Mouse (Mus musculus) kidney, postnatal 36 days (tissue): ENCODE data around the gene Rad50.

Experiments
- DNase-seq, 2 experiments: peaks; one replicate each; pipeline ENCODE4 v3.0.0; 2021 to 2022; ENCODE audit warnings: mixed read lengths in 2 of 2

Rad50 gene

GRCm38 (mm10) chr11:53691979-53692378, 15.1 kb downstream of the Rad50 start:
- DNase-seq, result peak in 1 of 2 experiments; percentile 7

GRCm38 (mm10) chr11:53682994-53683530, 24.1 kb downstream of the Rad50 start:
- DNase-seq, result no peak

DNA sequence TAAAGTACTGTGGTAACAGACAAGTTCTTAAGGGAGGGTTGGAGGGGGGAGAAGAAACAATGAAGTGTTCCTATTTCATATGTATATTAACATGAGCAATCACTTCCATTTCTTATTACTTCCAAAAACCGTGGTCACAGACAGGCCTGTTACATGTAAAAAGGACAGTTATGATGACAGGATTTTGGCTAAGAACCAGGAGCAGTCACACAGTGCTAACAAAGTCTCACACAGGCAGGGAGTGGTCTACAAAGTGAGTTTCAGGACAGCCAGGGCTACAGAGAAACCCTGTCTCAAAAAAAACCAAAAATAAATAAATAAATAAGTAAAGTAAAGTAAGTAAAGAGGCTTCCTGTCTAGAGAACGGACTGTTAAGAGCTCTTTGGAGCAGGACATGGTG, 24.9 kb downstream of the Rad50 start:
- DNase-seq, result no peak

- no peak for DNase-seq
Observed at GRCm38 (mm10) chr11:53681686-53682085, 25.4 kb downstream of the Rad50 start.

GRCm38 (mm10) chr11:53680141-53680540, 27.0 kb downstream of the Rad50 start:
- DNase-seq, result peak in 1 of 2 experiments; percentile 8

- no peak for DNase-seq
Observed at GRCm38 (mm10) chr11:53671414-53671813, 35.7 kb downstream of the Rad50 start.

GRCm38 (mm10) chr11:53664091-53664490, 43.0 kb downstream of the Rad50 start:
- DNase-seq, result no peak

DNA sequence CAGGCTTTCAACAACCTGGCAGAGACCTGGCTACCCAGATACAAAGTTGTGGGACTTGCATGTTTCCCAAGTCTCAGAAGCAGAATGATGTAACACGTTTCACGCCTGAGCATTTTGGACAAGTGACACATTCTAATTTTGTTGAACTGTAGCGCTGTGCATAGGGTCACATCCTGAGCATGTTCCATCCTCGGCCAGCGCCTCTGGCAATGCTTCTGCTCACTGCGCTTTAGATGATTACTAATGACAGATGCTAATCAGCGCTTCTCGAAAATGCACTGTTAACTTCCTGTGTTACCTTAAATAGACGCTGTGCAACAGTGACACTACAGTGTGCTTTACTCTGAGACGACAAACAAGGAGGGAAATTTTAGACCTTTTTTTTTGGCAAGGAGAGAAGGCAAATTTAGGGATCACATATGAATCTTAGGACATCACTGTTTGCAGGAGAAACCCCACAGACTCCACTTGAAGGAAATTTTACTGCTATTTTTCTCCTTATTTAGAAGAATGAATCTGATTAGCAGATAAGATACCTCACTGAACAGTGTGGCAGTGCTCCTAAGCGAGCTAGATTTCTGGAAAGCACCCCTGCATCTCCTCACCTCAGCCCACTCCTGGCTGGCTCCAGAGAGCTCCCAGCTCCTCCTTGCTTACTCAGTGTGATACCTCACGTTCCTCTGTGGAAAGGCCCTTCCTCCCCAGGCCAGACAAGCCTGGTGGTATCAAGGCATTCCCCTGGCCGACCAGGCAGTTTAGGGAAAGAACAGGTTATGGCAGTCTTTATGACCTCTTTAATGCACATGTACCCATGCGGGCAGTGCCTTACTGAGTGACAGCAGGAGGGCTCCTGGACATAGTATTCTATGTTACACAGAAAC, 44.1 kb downstream of the Rad50 start:
- no peak for DNase-seq

DNA sequence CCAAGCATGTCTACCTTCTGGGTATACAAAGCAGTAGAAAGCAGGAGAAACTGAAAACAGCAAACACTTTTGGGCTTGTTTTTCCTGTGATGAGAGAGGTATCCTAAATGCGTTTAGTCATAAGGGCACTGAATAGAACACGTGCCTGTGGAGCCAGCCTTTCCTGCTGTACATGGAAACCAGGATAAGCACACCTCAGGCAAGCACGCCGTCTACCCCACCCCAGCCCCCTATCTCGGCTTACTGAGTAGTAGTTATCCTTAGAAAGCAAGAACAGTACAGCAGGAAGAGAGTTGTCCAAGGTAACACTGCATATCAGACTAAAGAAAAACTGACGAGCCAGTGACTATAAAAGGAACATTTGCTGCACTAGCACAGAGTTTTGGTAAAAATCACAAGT, 49.3 kb downstream of the Rad50 start:
- DNase-seq, result no peak

DNA sequence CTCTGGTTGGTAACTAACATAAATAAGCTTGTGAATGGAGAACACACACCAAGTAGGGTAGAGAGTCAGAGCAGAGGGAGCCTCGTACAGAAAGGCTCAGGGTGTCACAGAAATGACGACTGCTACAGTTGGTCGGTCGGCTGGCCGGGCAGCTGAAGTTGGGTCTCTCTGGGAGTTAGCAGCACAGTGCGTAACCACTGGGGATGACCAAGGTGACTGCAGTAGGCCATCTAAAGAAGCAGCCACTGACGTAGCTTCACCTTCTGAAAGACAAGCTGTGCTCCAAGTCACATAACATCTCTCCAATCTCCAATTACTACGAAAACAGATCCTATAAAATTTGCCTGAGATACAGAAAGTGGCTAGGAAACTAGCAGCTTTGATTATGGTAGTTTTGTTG, 49.7 kb downstream of the Rad50 start:
- no peak for DNase-seq

- DNase-seq, result no peak
Observed at GRCm38 (mm10) chr11:53656558-53657202, 50.4 kb downstream of the Rad50 start.

DNA sequence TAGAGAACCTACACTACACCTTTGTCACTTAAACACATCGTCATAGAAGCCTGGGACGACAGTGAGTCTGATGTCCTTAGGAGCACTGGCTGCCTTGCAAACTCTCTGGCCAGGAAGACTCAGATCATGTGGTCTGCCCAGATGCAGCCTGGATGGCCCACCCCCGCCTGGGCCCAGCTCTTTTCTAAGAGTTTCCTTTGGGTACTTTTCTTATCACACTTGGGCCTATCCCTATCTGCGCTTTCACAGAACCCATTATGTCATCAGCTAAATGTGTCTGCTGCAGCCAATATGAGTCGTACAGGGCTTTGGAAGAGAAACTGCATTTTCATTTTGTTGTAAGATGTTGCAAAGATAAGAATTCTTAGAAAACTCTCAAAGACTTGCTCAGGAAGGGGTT, 52.1 kb downstream of the Rad50 start:
- no peak for DNase-seq

DNA sequence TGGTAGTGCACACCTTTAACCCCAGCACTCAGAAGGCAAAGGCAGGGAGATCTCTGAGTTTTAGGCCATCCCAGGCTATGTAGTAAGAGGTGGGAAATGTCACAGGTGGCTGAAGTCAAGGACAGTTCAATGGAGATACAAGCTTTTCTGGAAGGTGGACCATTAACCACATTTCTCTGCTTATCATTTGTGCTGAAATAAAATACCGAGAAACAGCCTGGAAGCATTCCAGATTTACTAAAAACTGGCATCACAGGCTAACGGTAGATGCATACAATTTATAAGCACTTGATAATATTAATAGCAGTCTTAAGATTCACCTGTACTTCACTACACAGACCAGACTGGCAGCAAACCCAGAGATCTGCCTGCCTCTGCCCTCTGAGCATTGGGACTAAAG, 54.7 kb downstream of the Rad50 start:
- DNase-seq, result no peak

GRCm38 (mm10) chr11:53651441-53651840, 55.7 kb downstream of the Rad50 start:
- no peak for DNase-seq

DNA sequence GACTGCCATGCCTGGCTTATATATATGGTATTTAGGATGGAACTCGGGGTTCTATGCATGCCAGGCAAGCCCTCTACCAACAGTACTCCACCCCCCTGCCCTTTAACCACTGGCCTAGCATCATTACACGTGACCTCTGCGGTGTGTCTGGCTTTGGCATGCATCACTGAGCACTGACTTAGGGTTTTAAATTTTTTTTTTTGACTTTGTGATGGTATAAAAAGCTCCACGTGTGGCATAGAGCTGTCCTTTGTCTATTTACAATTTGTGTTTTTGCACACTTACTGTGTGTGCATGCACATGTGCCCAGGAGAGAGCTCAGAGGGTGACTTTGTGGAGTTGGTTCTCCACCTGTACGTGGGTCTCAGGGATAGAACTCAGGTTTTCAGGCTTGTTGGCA, 63.1 kb downstream of the Rad50 start:
- DNase-seq, result no peak

DNA sequence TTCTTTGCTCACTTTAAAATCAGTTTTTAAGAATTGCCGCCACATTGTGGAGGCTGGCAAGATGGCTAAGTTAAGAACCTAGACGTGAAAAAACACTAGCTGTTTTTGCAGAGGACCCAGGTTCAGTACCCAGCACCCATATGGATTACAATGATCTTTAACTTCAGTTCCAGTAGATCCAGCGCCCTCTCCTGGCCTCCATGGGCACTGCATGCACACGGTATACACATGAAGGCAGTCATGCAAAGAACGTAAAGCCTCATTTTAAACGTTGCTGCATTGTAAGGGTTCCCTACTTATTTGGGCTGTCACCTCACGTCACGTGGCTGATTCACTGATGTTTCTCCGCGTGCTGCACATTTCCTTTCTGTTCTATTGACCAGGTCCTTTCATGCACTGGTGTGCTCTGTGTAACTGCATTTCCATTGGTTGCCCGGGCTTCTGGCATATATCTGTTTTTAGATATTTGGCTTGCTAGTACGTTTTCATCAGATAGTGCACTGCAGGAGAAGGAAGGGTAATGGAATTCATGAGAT, 64.3 kb downstream of the Rad50 start:
- DNase-seq, result no peak

GRCm38 (mm10) chr11:53637803-53638260, 69.3 kb downstream of the Rad50 start:
- no peak for DNase-seq

DNA sequence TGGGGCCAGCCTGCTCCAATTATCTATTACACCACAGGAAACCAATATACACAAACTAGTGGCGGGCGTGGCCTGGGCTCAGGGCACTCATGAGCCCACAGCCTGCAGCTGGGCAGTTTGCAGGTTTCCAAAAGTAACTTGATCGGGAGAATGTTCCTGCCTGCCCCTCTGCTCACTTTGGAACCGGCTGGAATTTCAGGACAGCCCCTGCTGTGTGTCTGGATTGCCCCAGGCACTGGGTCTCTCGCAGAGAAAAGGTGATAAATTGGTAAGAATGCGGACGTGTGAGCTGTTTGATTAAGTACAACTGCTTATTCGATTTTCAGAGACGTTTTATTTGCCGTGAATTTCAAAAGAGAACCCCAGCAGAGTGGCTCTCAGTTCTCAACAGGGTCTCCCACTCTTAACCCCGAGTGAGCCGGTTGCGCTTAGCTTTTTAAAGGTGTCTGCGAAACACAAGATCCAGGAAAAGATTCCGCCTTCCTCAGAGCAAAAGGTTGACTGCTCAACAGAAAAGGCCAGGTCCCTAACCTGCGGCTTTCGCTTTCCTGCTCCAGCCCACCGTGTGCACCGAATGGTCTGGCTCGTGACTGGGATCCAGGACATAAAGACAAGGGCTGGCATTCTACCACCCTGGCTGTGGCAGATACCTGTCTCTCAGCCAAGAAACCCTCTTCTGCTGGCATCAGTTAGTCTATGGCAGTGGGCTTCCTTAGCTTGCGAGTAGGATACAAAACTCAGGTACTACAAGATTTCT, 69.9 kb downstream of the Rad50 start:
- no peak for DNase-seq

DNA sequence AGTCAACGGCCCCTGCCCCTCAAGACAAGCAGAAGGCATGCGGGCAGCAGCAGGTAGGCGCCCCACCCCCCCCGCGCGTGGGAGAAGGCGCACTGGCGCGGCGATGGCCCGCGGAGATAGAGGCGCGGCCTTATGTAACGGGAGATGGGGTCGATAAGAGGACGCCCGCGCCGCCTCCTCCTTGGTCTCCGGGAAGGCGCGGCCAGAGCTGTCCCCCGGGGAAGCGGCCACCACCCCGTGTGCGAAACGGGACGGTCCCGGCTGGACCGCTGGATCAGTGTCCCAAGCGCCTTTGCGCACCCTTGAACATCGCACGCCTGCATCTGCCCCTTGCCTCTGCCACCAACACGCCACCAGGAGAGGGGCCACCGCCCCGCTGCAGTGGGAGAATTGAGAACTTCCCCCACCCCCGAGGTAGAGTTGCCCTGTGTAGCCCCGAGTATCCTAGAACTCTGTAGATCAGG, 70.9 kb downstream of the Rad50 start:
- DNase-seq, result peak in 1 of 2 experiments; percentile 25

GRCm38 (mm10) chr11:53635590-53636182, 71.4 kb downstream of the Rad50 start:
- no peak for DNase-seq

DNA sequence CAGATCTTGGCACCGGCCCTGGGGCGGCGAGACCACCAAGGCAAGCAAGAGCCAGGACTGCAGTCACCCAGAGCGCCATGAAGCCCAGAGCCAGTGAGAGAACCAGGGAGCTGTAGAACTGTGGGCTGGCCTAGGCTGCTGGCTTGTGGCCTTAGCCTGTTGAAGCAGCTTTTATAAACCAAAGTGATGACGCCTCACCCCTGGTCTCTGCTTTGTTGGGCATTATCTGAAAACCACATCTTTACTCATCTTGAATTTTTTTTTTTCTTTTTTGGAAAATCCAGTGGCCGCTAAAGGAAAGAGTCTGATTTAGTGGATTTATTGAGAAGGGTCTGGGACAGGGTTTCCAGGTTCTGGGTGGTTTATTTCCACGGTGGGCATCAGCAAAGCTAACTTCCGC, 72.6 kb downstream of the Rad50 start, which contains the start of gene Il13:
Gene Il13, minus strand, starts transcription at position 147 of the 400 bp plus-strand sequence.
- no peak for DNase-seq

- no peak for DNase-seq
Observed at GRCm38 (mm10) chr11:53633644-53634043, 73.5 kb downstream of the Rad50 start.
